Mouse (Mus musculus) thymus, adult 18-20 months (tissue): Measurements from ENCODE around the gene Stard13.

Experiments used
- DNase-seq, 2 experiments: peaks; one replicate each; pipeline ENCODE4 v3.0.0; 2022; ENCODE audit warnings: mixed read lengths in 2 of 2

The Stard13 gene

DNA sequence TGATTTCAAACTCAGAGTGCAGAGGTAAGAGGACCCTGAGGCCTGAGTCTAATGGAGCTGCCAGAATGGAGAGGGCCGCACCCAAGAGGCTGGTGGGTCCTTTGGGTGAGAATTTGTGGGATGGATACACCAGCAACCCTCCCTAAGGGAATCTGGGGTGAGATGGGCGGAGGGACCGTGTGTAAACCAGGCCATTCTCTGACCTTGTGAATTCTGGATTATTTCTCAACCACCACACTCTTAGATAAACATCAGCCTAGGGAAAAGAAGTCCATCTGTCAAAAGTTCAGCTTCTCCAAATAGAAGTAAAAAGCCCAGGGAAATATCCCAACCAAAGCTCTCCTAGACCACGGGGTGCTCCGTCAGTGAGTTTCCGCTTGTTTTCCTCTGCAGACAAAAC, 137.6 kb downstream of the Stard13 start:
- no peak for DNase-seq

- DNase-seq = no peak
Observed at GRCm38 (mm10) chr5:151092886-151093665, 140.6 kb downstream of the Stard13 start.

DNA sequence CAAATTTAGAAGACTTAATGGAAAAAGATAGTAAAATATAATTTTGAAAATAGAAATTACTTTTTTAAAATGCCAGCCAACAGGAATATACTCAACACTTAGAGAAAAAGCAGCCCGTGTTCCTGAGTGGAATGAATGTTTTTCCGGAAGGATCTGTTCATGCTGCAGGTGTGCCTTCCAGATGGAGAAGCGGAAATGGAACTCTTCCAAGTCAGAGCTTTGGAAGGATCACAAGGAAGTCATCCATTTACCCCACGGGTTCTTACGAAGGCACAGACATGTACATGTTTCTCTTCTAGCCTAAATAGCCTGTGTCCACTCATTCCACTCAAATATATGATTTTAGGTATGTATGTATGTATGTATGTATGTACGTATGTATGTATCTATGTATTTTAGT, 142.6 kb downstream of the Stard13 start:
- no peak for DNase-seq

GRCm38 (mm10) chr5:151089201-151089600, 144.4 kb downstream of the Stard13 start:
- DNase-seq = no peak

DNA sequence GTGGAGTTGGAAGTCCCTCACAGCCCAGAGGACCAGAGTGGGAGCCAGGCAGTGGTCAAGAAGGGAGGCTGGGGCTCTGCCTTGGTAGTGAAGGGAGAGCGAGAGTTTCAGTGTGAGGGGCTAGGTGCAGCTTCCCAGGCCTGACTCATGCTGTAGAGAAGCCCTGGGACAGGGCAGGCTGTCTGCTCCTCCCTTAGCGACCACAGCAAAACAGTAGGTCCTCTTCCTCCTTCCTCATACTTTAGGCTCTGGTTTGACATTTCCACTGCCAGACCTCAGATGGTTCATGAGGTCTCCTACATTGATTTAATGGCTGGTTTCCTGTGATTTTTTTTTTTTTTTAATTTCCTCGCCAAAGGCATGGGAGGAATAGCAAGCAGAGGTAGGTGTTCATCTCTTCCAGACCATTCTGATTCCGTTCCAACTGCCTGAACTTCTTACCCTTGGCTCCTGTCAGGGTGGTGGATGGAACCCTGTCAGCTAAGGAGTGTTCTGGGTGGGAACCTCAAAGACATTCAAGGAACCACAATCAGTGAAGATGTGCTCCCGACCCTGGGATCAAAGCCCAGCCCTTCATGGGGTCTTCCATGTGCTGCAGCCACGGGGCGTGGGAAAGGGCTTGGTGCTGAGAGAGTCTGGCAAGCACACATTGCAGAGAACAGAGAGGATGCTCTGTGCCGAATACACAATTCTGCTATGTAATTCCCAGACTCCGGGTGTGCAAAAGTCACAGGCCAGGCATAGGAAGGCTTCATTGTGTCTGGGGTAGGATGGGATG, 147.0 kb downstream of the Stard13 start:
- DNase-seq = no peak

- DNase-seq = no peak
Observed at GRCm38 (mm10) chr5:151085749-151086148, 147.9 kb downstream of the Stard13 start.

- DNase-seq = no peak
Observed at GRCm38 (mm10) chr5:151080276-151080675, 153.4 kb downstream of the Stard13 start.

DNA sequence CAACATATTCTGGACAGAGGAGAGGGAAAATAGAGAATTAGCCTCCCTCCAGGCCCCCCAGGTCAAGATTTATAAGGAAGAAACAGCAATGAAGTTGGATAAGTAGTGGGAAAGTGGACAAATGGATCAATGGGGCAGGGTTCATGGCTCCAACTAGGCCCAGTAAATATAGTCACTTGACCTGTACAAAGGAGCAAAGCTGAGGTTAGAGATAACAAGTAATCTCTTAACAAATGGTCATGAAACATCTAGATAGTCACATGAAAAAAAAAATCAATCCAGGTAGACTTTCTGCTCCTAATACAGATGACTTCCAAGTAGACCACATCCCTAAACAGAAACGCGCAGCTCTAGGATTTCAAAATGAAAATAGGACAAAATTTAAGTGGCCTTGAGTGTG, 155.7 kb downstream of the Stard13 start:
- no peak for DNase-seq

- DNase-seq = no peak
Observed at GRCm38 (mm10) chr5:151076917-151077316, 156.7 kb downstream of the Stard13 start.

DNA sequence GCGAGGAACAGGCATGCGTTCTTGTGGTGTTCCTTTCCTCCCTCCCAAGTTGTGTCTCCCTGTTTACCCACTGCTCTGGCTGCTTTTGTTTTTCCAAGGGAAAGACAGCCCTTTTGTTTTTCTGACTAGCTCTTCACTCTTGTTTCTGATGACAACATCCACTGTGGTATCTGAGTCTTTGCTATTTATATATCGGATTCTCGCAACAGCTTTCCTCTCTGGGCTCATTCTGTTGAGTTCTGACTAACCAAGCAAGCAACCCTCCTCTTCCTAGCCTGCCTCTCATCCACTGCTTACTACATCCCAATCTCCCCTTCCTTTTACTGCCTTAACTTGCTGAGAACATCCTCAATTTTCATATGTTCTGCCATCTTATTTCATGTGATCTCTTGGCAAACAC, 159.4 kb downstream of the Stard13 start:
- no peak for DNase-seq

DNA sequence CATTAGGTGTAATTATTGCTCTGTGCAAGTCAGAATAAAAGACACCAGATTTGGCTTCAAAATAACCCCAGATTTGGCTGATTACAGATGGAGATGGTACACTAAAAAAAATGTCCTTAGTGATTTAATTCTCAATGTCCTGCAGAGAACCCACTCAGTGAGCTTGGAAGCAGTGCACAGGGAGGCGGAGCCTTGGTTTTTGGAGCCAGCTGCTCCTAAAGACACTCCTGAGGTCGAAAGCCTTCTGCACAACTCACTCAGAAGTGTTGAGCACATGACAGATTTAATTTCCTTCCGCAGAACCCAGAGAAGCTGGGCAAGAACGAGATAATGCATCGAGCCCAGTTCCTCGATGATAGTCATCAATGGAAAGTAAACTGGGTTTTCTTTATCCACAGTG, 162.2 kb downstream of the Stard13 start:
- DNase-seq = no peak

- DNase-seq = no peak
Observed at GRCm38 (mm10) chr5:151070896-151071295, 162.7 kb downstream of the Stard13 start.

DNA sequence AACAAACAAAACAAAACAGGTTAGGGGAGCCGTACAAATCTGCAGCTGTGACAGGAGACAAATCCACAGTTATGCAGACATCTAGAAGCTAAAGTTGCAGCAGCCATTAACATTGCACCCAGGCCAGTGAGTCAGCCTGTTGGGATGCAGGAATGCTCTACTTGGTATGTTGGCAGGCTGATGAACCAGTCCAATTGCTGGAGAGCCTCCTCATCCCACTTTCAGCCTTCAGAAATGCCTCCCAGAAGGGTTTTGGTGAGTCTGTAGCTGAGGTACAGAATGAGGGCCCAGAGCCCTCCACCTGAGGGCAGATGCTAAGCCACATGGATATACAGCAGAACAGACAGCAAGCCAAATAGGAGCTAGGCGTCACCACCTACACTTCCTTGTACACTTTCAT, 164.1 kb downstream of the Stard13 start:
- DNase-seq = no peak

GRCm38 (mm10) chr5:151066016-151066415, 167.6 kb downstream of the Stard13 start:
- no peak for DNase-seq

GRCm38 (mm10) chr5:151065228-151065627, 168.4 kb downstream of the Stard13 start:
- no peak for DNase-seq

DNA sequence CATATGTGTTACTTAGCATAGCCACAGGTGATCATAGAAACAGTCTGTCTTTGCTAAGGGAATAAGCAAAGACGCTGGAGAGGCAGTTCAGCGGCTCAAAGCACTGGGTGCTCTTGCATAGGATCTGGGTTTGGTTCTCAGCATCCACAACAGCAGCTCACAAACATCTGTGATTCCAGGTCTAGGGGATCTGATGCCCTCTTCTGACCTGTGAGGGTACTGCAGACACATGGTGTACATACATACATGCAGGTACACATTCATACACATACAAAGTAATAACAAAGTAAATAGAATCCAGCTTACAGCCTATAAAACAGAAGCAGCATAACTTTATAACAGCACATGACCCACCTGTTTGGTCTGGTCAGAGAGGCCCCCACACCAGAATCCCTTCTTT, 171.7 kb downstream of the Stard13 start:
- no peak for DNase-seq

GRCm38 (mm10) chr5:151060476-151060875, 173.2 kb downstream of the Stard13 start:
- no peak for DNase-seq

DNA sequence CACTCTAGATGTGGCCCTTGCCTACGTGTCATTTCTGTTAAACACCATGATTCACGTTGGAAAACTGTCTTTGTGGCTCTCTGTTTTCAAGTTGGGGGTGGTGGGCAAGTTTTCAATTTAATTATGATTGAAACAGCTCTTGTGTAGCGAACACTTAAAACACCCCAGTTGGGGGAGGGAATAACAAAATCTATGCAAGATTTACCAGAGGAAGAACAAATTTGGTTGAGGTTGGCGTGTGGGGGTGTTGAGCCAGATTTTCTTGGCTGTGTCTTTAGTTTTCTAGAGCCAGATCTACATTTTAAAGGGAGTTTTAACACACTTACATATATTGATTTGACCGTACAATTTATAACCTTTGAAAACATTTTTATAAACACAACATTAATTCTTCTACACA, 173.9 kb downstream of the Stard13 start:
- no peak for DNase-seq

DNA sequence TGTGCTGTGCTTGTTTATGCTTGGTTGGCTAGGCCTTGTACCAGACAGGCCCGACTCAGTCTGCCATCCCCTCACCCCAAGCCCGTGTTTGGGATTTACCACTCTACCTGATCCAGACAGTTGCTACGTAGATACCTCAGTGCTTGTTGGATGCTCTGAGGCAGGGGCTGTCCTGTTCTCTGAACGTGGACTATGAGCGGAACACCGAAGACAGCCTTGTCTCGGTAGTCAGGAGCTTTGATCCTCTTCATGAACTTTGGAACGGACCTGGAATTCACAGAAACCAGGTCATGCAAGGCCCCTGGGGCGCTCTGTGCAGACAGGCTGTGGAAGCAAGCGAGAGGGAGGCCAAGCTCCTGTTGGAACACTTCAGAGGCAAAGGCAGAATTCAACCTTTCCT, 174.3 kb downstream of the Stard13 start:
- no peak for DNase-seq

- DNase-seq = no peak
Observed at GRCm38 (mm10) chr5:151057716-151058115, 175.9 kb downstream of the Stard13 start.

GRCm38 (mm10) chr5:151056920-151057294, 176.7 kb downstream of the Stard13 start:
- DNase-seq = no peak

- no peak for DNase-seq
Observed at GRCm38 (mm10) chr5:151056255-151056919, 177.2 kb downstream of the Stard13 start.

- DNase-seq = no peak
Observed at GRCm38 (mm10) chr5:151055426-151056090, 178.1 kb downstream of the Stard13 start.
